Mouse (Mus musculus): ENCODE data around the gene Tceanc.

The Tceanc gene

GRCm38 (mm10) chrX:166479365-166479983, 38.9 kb downstream of the Tceanc start, which contains the start of gene Rab9:
Rab9 (minus strand) TSS chrX:166479867.
- DNase-seq = peak; percentile 95 to 98

- DNase-seq = peak; percentile 31 to 41
Measured at GRCm38 (mm10) chrX:166478631-166479364, 39.6 kb downstream of the Tceanc start.

- peak in 1 of 2 experiments; percentile 24 for DNase-seq
Measured at GRCm38 (mm10) chrX:166477393-166477792, 41.0 kb downstream of the Tceanc start.

- no peak for DNase-seq
Measured at GRCm38 (mm10) chrX:166472612-166473011, 45.8 kb downstream of the Tceanc start.

GRCm38 (mm10) chrX:166468321-166468720, 50.0 kb downstream of the Tceanc start:
- no peak for DNase-seq

GRCm38 (mm10) chrX:166455525-166455924, 62.8 kb downstream of the Tceanc start:
- no peak for DNase-seq

GRCm38 (mm10) chrX:166454331-166454730, 64.0 kb downstream of the Tceanc start:
- DNase-seq = no peak

- no peak for DNase-seq
Measured at GRCm38 (mm10) chrX:166453532-166453931, 64.8 kb downstream of the Tceanc start.
